20 mouse cellular contexts compared by ENCODE assay signal in genomic region chr1:86114141-86114540, GRCm38 (mm10). TPM values are rescaled to one million over a fixed set of nuclear protein-coding genes. Genes with fewer than 3 reads are reported as not detected.
DNase-seq lines count a peak whose midpoint lies in the region; TF ChIP-seq lines count a peak whose summit lies in the region.
"Had no signal": no experiment of that assay in that cellular context is flagged by ENCODE, and none has a peak within 500 bp of the region (broad histone marks: within the 10 kb centered on the region; RNA-seq: fewer than 3 reads in every experiment).

No protein-coding gene starts in this region.

- TF ChIP-seq CTCF in kidney, adult 2 months (conservative IDR thresholded peaks at IDR 0.05; ENCODE audit: insufficient read depth, insufficient read length, low read depth, low read length) = no peak

- no peak for TF ChIP-seq POLR2A in kidney, adult 2 months (IDR thresholded peaks at IDR 0.05; ENCODE audit: low read depth, low read length)

- WGBS in kidney, adult 2 months = 61% methylated on average over 3 of the region's 3 CpGs

- H3K27ac ChIP-seq in kidney, adult 2 months (ENCODE audit: insufficient read depth, low read depth, low read length) = no peak overlapping the region
- H3K27ac ChIP-seq: embryonic facial prominence, embryonic 10.5 days; forebrain, embryonic 13.5 days; hindbrain, embryonic 13.5 days had no signal

- no peaks in the 10 kb centered on the region for H3K27me3 ChIP-seq in kidney, adult 2 months (replicated peaks; ENCODE audit: control insufficient read depth, insufficient read depth, low read length)
- H3K27me3 ChIP-seq: CH12.LX; forebrain, embryonic 13.5 days; hindbrain, embryonic 13.5 days had no signal

- no peaks in the 10 kb centered on the region for H3K4me1 ChIP-seq in kidney, adult 2 months (ENCODE audit: control insufficient read depth, insufficient read depth, low read length)
- H3K4me1 ChIP-seq: embryonic facial prominence, embryonic 10.5 days; hindbrain, embryonic 13.5 days had no signal

- DNase-seq in kidney, adult 2 months = peak; percentile 5
- no peak for DNase-seq in kidney, adult 18-20 months
- peak; percentile 22 for DNase-seq in kidney, postnatal 14 days
- DNase-seq in kidney, adult 11 months = no peak
- DNase-seq in lung, postnatal 14 days = peak; percentile 14
- DNase-seq in ovary, postnatal 10 days (ENCODE audit: low spot score) = no peak
- DNase-seq: adrenal gland, adult 2 months; adrenal gland, postnatal 25 days; cerebellum, adult 18-20 months; cerebellum, adult 9-11 months; cerebellum, postnatal 36 days; forebrain, postnatal 0 days; gastrocnemius, postnatal 14 days; heart, postnatal 14 days had no signal

- H3K36me3 ChIP-seq in kidney, adult 2 months (ENCODE audit: control insufficient read depth, insufficient read depth, low read length) = no peaks in the 10 kb centered on the region; the same call in 1 of the 2 replicates

- no peak overlapping the region for H3K4me3 ChIP-seq in kidney, adult 2 months (ENCODE audit: insufficient read depth, low read depth, low read length)
- H3K4me3 ChIP-seq: embryonic facial prominence, embryonic 10.5 days; forebrain, embryonic 13.5 days; hindbrain, embryonic 13.5 days had no signal

RNA-seq across cellular contexts. Expression of gene Htr2b, which starts 2.4 kb away (rescaled TPM):
- 0.33 and 0.71 TPM in 2 replicates for polyA plus RNA-seq in kidney, adult 2 months (2012; rRNA removed)

RNA-seq across cellular contexts. Expression of gene Gm21972, which starts 19.3 kb away (rescaled TPM):
- polyA plus RNA-seq in kidney, adult 2 months (2012; rRNA removed) = not detected in 2 replicates
- polyA plus RNA-seq: embryonic facial prominence, embryonic 10.5 days; gonadal fat pad, adult 2 months; heart, embryonic 14.5 days had no signal

RNA-seq across cellular contexts. Expression of gene Armc9, which starts 40.4 kb away (rescaled TPM):
- 7.1 and 7.4 TPM in 2 replicates for polyA plus RNA-seq in kidney, adult 2 months (2012; rRNA removed)

RNA-seq across cellular contexts. Expression of gene Psmd1, which starts 50.0 kb away (rescaled TPM):
- polyA plus RNA-seq in kidney, adult 2 months (2012; rRNA removed) = 61.2 and 64.4 TPM in 2 replicates

Comparison
In these comparisons a context has a peak if more than half of its experiments do, and no peak if none do; other contexts are left out.
1. DNase-seq: peak in kidney, adult 2 months (single experiment), kidney, postnatal 14 days (single experiment) and lung, postnatal 14 days (single experiment); none in kidney, adult 18-20 months (single experiment), kidney, adult 11 months (single experiment) and ovary, postnatal 10 days (single experiment).